ENCODE assay signal across 8 mouse cellular contexts in genomic region chr2:167747164-167747843, GRCm38 (mm10). TPM values are rescaled to one million over a fixed set of nuclear protein-coding genes. Genes with fewer than 3 reads are reported as not detected.
DNase-seq lines count a peak whose midpoint lies in the region; ATAC-seq and TF ChIP-seq lines count a peak whose summit lies in the region.

No protein-coding gene starts in this region.

- no peak overlapping the region for H3K4me2 ChIP-seq in hindbrain, embryonic 11.5 days (replicated peaks; ENCODE audit: low read depth, low read length)
- H3K4me2 ChIP-seq in embryonic facial prominence, embryonic 15.5 days (replicated peaks) = no peak overlapping the region
- peak overlapping the region; percentile 23; the same call in 1 of the 2 replicates for H3K4me2 ChIP-seq in liver, embryonic 11.5 days

- intact Hi-C loops in gastrocnemius, postnatal 36 days (cut with DNase I) = loop anchor here (2.0 kb wide), 1 partner anchor 37 kb away; no protein-coding TSS in a partner anchor
- intact Hi-C loops in gastrocnemius, adult 2 months (cut with DNase I) = no loop called here

- H3K9me3 ChIP-seq in hindbrain, embryonic 10.5 days = no peaks in the 10 kb centered on the region
- H3K9me3 ChIP-seq in hindbrain, embryonic 11.5 days (ENCODE audit: control insufficient read depth, low read length) = no peaks in the 10 kb centered on the region
- no peaks in the 10 kb centered on the region for H3K9me3 ChIP-seq in embryonic facial prominence, embryonic 15.5 days (replicated peaks)
- no peaks in the 10 kb centered on the region for H3K9me3 ChIP-seq in liver, embryonic 11.5 days (ENCODE audit: control insufficient read depth, low read length)

- TF ChIP-seq CTCF in gastrocnemius, adult 2 months (IDR thresholded peaks at IDR 0.05) = no peak

- H3K9ac ChIP-seq in hindbrain, embryonic 11.5 days (ENCODE audit: low read depth, low read length) = no peak overlapping the region
- no peak overlapping the region for H3K9ac ChIP-seq in embryonic facial prominence, embryonic 15.5 days
- 0 out of 2 replicates have a peak overlapping the region, but pooled peaks have one; percentile 2 for H3K9ac ChIP-seq in liver, embryonic 11.5 days (ENCODE audit: low read depth, low read length)

- H3K27ac ChIP-seq in hindbrain, embryonic 10.5 days = peak overlapping the region; percentile 78
- no peak overlapping the region for H3K27ac ChIP-seq in hindbrain, embryonic 11.5 days (ENCODE audit: low read depth, low read length)
- peak overlapping the region; percentile 68 for H3K27ac ChIP-seq in embryonic facial prominence, embryonic 15.5 days (replicated peaks)
- H3K27ac ChIP-seq in liver, embryonic 11.5 days (ENCODE audit: low read depth, low read length) = 0 out of 2 replicates have a peak overlapping the region, but pooled peaks have one; percentile 2
- no peak overlapping the region for H3K27ac ChIP-seq in gastrocnemius, adult 2 months

- peaks cover 48% of the 10 kb centered on the region for H3K4me1 ChIP-seq in hindbrain, embryonic 10.5 days (replicated peaks)
- H3K4me1 ChIP-seq in hindbrain, embryonic 11.5 days (replicated peaks; ENCODE audit: control insufficient read depth, insufficient read depth, low read length) = 0 out of 2 replicates have a peak, but pooled peaks cover 5% of the 10 kb centered on the region
- peaks cover 40% of the 10 kb centered on the region for H3K4me1 ChIP-seq in embryonic facial prominence, embryonic 15.5 days
- H3K4me1 ChIP-seq in liver, embryonic 11.5 days (replicated peaks; ENCODE audit: control insufficient read depth, insufficient read depth, low read length) = peaks cover 13% of the 10 kb centered on the region

- ATAC-seq in hindbrain, embryonic 11.5 days (ENCODE audit: low FRiP score) = no peak
- no peak for ATAC-seq in embryonic facial prominence, embryonic 15.5 days (ENCODE audit: insufficient number of reproducible peaks, low FRiP score, low TSS enrichment, low read depth)
- peak; percentile 80; the same call in 1 of the 2 replicates for ATAC-seq in liver, embryonic 11.5 days (replicated peaks; ENCODE audit: low FRiP score)

- no peak for DNase-seq in hindbrain, embryonic 10.5 days (ENCODE audit: low spot score)
- DNase-seq in hindbrain, embryonic 11.5 days (ENCODE audit: low spot score) = no peak
- DNase-seq in liver, embryonic 11.5 days (ENCODE audit: low spot score) = no peak
- DNase-seq in monocyte, adult 2 months (ENCODE audit: low read depth in 1 of 2, low spot score in 2 of 2) = peak; percentile 70 to 86
- no peak for DNase-seq in frontal cortex, postnatal 14 days (ENCODE audit: low spot score in 2 of 2)
- no peak for DNase-seq in gastrocnemius, postnatal 36 days
- DNase-seq in gastrocnemius, adult 2 months = no peak

- WGBS in hindbrain, embryonic 10.5 days = 71% methylated on average over 13 of the region's 13 CpGs
- WGBS in hindbrain, embryonic 11.5 days = 75% methylated on average over 13 of the region's 13 CpGs
- WGBS in embryonic facial prominence, embryonic 15.5 days = 44% methylated on average over 13 of the region's 13 CpGs
- WGBS in liver, embryonic 11.5 days = 65% methylated on average over 13 of the region's 13 CpGs

- H3K4me3 ChIP-seq in hindbrain, embryonic 10.5 days = no peak overlapping the region
- no peak overlapping the region for H3K4me3 ChIP-seq in hindbrain, embryonic 11.5 days (ENCODE audit: low read depth, low read length)
- H3K4me3 ChIP-seq in embryonic facial prominence, embryonic 15.5 days (replicated peaks) = no peak overlapping the region
- no peak overlapping the region for H3K4me3 ChIP-seq in liver, embryonic 11.5 days (ENCODE audit: low read depth, low read length)
- no peak overlapping the region for H3K4me3 ChIP-seq in gastrocnemius, adult 2 months

- 0 out of 2 replicates have a peak, but pooled peaks cover 9% of the 10 kb centered on the region for H3K27me3 ChIP-seq in hindbrain, embryonic 10.5 days (ENCODE audit: insufficient read depth, poor library complexity, severe bottlenecking)
- H3K27me3 ChIP-seq in hindbrain, embryonic 11.5 days (ENCODE audit: control insufficient read depth, insufficient read depth, low read length) = no peaks in the 10 kb centered on the region
- no peaks in the 10 kb centered on the region for H3K27me3 ChIP-seq in embryonic facial prominence, embryonic 15.5 days
- no peaks in the 10 kb centered on the region for H3K27me3 ChIP-seq in liver, embryonic 11.5 days (replicated peaks; ENCODE audit: control insufficient read depth, insufficient read depth, low read length)

- no peaks in the 10 kb centered on the region for H3K36me3 ChIP-seq in hindbrain, embryonic 10.5 days
- no peaks in the 10 kb centered on the region for H3K36me3 ChIP-seq in hindbrain, embryonic 11.5 days (ENCODE audit: control insufficient read depth, insufficient read depth, low read length)
- no peaks in the 10 kb centered on the region for H3K36me3 ChIP-seq in embryonic facial prominence, embryonic 15.5 days
- no peaks in the 10 kb centered on the region for H3K36me3 ChIP-seq in liver, embryonic 11.5 days (ENCODE audit: control insufficient read depth, insufficient read depth, low read length)

RNA-seq across cellular contexts. Expression of gene Tmem189, which starts 57.7 kb away (rescaled TPM):
- 41.2 and 43.8 TPM in 2 replicates for polyA plus RNA-seq in hindbrain, embryonic 10.5 days (2016; fragmentation: Nextera tagmentation; extraction: Ambion mirVana)
- polyA plus RNA-seq in hindbrain, embryonic 11.5 days (2014; fragmentation: Nextera tagmentation; extraction: Ambion mirVana) = 27.5 and 34.0 TPM in 2 replicates
- 43.7 and 44.3 TPM in 2 replicates for polyA plus RNA-seq in embryonic facial prominence, embryonic 15.5 days (2015; fragmentation: Nextera tagmentation; extraction: Ambion mirVana)
- polyA plus RNA-seq in liver, embryonic 11.5 days (2014; fragmentation: Nextera tagmentation; extraction: Ambion mirVana) = 30.5 and 32.6 TPM in 2 replicates
- total RNA-seq in gastrocnemius, postnatal 36 days (2021) = 10 to 100 TPM; 14.9 to 15.6 TPM
- total RNA-seq in gastrocnemius, adult 2 months (2021) = 10 to 100 TPM; 13.0 to 14.9 TPM

RNA-seq across cellular contexts. Expression of gene Cebpb, which starts 58.6 kb away (rescaled TPM):
- polyA plus RNA-seq in hindbrain, embryonic 10.5 days (2016; fragmentation: Nextera tagmentation; extraction: Ambion mirVana) = 1.1 and 1.5 TPM in 2 replicates
- polyA plus RNA-seq in hindbrain, embryonic 11.5 days (2014; fragmentation: Nextera tagmentation; extraction: Ambion mirVana) = 1.5 and 3.1 TPM in 2 replicates
- 41.9 and 42.0 TPM in 2 replicates for polyA plus RNA-seq in embryonic facial prominence, embryonic 15.5 days (2015; fragmentation: Nextera tagmentation; extraction: Ambion mirVana)
- polyA plus RNA-seq in liver, embryonic 11.5 days (2014; fragmentation: Nextera tagmentation; extraction: Ambion mirVana) = 13.9 and 14.4 TPM in 2 replicates
- 100 to 1,000 TPM; 115 to 129 TPM for total RNA-seq in gastrocnemius, postnatal 36 days (2021)
- 100 to 1,000 TPM; 106 to 181 TPM for total RNA-seq in gastrocnemius, adult 2 months (2021)

Comparison
In these comparisons a context has a peak if more than half of its experiments do, and no peak if none do; other contexts are left out.
1. H3K27ac ChIP-seq: peak in hindbrain, embryonic 10.5 days (single experiment), embryonic facial prominence, embryonic 15.5 days (single experiment) and liver, embryonic 11.5 days (single experiment); none in hindbrain, embryonic 11.5 days (single experiment) and gastrocnemius, adult 2 months (single experiment).
2. DNase-seq: peak in monocyte, adult 2 months (2 of 2); none in hindbrain, embryonic 10.5 days (single experiment), hindbrain, embryonic 11.5 days (single experiment), liver, embryonic 11.5 days (single experiment), frontal cortex, postnatal 14 days (0 of 2), gastrocnemius, postnatal 36 days (0 of 2) and gastrocnemius, adult 2 months (single experiment).